Mouse (Mus musculus) heart, embryonic 11.5 days (tissue): ENCODE data around the gene Trp73. TPM values are rescaled to one million over a fixed set of nuclear protein-coding genes. Genes with fewer than 3 reads are reported as not detected.

Experiments used
- ATAC-seq: fragments of 200-750 bp; cut with Nextera tagmentation; replicated peaks from 2 replicates; pipeline ENCODE4 v1.8.0; 2017; ENCODE audit warnings: moderate library complexity; ENCODE audit not compliant: insufficient number of reproducible peaks, low FRiP score, low TSS enrichment
- H3K27ac ChIP-seq: fragments of 300-500 bp; sonication (generic); 2 replicates; pipeline ENCODE4 v1.5.1; 2014; ENCODE audit warnings: mild to moderate bottlenecking, low read depth, low read length
- H3K27me3 ChIP-seq: fragments of 300-500 bp; sonication (generic); 2 replicates; pipeline ENCODE4 v1.6.1; 2014; ENCODE audit warnings: mild to moderate bottlenecking, low read length, mixed read lengths; ENCODE audit not compliant: control insufficient read depth, insufficient read depth
- H3K36me3 ChIP-seq: fragments of 300-500 bp; sonication (generic); 2 replicates; pipeline ENCODE4 v1.6.1; 2014; ENCODE audit warnings: mild to moderate bottlenecking, low read length, moderate library complexity, mixed read lengths; ENCODE audit not compliant: control insufficient read depth, insufficient read depth
- H3K4me1 ChIP-seq: fragments of 300-500 bp; sonication (generic); 2 replicates; pipeline ENCODE4 v1.6.1; 2014; ENCODE audit warnings: low read length; ENCODE audit not compliant: control insufficient read depth, insufficient read depth
- H3K4me2 ChIP-seq: fragments of 300-500 bp; sonication (generic); 2 replicates; pipeline ENCODE4 v1.6.1; 2014; ENCODE audit warnings: mild to moderate bottlenecking, moderate library complexity
- H3K4me3 ChIP-seq: fragments of 300-500 bp; sonication (generic); 2 replicates; pipeline ENCODE4 v1.5.1; 2014; ENCODE audit warnings: low read depth, low read length
- H3K9ac ChIP-seq: fragments of 300-500 bp; sonication (generic); 2 replicates; pipeline ENCODE4 v1.6.1; 2014; ENCODE audit warnings: mild to moderate bottlenecking, low read depth, low read length, moderate library complexity
- H3K9me3 ChIP-seq: fragments of 300-500 bp; sonication (generic); replicated peaks from 2 replicates; pipeline ENCODE4 v1.6.1; 2016; ENCODE audit warnings: low read length; ENCODE audit not compliant: control insufficient read depth
- whole genome bisulfite sequencing: fragments of 180-500 bp; shearing (Covaris S2); extraction: QIAGEN DNeasy Blood & Tissue Kit; methylation state at CpG from one replicate; pipeline ENCODE4 v1.1.7; 2014; ENCODE audit not compliant: insufficient replicate concordance; 5-methylcytosine and 5-hydroxymethylcytosine counted together
- polyA plus RNA-seq: library from polyadenylated mRNA; unstranded; fragments of >200 nt; fragmentation: Nextera tagmentation; extraction: Ambion mirVana; gene quantifications from 2 replicates; pipeline ENCODE4 v1.2.1, GENCODE M21; 2014

Trp73 gene
- polyA plus RNA-seq, 1 experiment from 2014 or later, result not detected

DNA sequence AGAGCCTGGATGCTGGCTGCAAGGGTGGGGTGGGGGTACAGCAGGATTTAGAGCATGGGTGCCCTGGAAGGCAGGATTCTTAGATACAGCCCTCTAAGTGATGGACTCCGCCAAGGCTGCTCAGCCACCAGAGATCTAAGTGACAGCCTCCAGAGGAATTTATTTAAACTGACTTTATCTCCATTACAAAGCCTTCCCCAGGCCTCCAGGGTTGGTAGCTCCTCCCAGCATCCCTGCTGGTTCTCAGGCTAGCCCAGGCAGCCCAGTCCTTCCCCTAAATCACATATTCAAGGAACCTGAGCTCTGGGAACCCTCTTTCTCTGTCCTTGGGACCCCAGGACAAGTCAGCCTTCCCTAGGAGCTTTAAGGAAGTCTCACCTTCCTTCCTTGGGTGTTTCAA is 58.0 kb downstream of the Trp73 start:
- H3K4me2 ChIP-seq, result no peak overlapping the region
- H3K9me3 ChIP-seq, result no peaks in the 10 kb centered on the region
- ATAC-seq, result no peak
- no peak overlapping the region for H3K9ac ChIP-seq
- H3K27me3 ChIP-seq, result peaks cover 52% of the 10 kb centered on the region
- WGBS, result 5% methylated on average over 1 of the region's 1 CpGs
- no peaks in the 10 kb centered on the region; the same call in 1 of the 2 replicates for H3K4me1 ChIP-seq
- H3K4me3 ChIP-seq, result no peak overlapping the region
- H3K36me3 ChIP-seq, result no peaks in the 10 kb centered on the region
- H3K27ac ChIP-seq, result no peak overlapping the region

DNA sequence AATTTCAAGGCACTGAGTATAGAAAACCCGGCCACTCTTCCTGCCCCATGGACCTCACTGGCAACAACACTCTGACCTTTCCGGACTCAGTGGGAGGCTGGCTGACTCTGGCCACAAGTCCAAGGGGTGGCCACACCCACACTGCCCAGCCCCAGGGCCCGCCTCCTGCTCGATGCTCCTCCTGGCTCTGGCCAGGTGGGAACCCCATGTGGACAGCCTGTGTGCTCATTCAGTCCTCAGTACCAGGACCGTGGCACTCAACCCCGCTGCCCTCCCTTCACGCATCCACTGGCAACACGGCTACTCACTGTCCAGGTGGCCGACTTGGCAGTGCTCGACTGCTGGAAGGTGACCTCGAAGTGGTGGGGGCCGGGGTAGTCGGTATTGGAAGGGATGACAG is 59.0 kb downstream of the Trp73 start:
- peaks cover 54% of the 10 kb centered on the region for H3K27me3 ChIP-seq
- H3K4me2 ChIP-seq, result 0 out of 2 replicates have a peak overlapping the region, but pooled peaks have one; percentile 6
- WGBS, result 5% methylated on average over 13 of the region's 13 CpGs

DNA sequence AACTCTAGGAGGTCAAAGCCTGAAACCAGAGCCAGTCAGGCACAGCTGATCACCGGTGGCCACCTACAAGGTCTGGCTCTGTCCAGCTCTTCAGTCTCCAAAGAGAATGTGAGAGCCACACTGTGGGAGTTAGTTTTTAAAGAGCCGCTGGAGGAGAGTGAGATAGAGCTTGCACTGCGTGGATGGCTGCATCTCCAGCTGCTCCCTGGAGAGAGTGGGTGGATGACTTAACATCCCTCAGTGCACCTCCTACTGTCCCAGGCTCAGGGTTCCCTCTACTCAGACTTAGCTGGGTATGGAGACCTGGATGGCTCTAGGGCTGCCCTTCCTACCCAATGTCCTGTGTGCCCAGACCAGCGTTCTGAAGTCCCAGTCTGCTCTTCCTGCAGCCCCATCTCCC is 59.8 kb downstream of the Trp73 start:
- no peak overlapping the region for H3K9ac ChIP-seq
- no peaks in the 10 kb centered on the region; the same call in 1 of the 2 replicates for H3K4me1 ChIP-seq
- H3K9me3 ChIP-seq, result no peaks in the 10 kb centered on the region
- H3K36me3 ChIP-seq, result no peaks in the 10 kb centered on the region
- H3K27me3 ChIP-seq, result peaks cover 55% of the 10 kb centered on the region
- no peak overlapping the region for H3K4me2 ChIP-seq
- no peak overlapping the region for H3K4me3 ChIP-seq
- no peak for ATAC-seq
- no peak overlapping the region for H3K27ac ChIP-seq
- WGBS, result 48% methylated on average over 4 of the region's 4 CpGs

More for the DNA sequence above, 59.0 kb downstream of the Trp73 start:
- no peak for ATAC-seq
- H3K9me3 ChIP-seq, result no peaks in the 10 kb centered on the region
- H3K36me3 ChIP-seq, result no peaks in the 10 kb centered on the region
- H3K4me1 ChIP-seq, result no peaks in the 10 kb centered on the region; the same call in 1 of the 2 replicates
- H3K9ac ChIP-seq, result no peak overlapping the region
- no peak overlapping the region for H3K27ac ChIP-seq
- H3K4me3 ChIP-seq, result no peak overlapping the region

DNA sequence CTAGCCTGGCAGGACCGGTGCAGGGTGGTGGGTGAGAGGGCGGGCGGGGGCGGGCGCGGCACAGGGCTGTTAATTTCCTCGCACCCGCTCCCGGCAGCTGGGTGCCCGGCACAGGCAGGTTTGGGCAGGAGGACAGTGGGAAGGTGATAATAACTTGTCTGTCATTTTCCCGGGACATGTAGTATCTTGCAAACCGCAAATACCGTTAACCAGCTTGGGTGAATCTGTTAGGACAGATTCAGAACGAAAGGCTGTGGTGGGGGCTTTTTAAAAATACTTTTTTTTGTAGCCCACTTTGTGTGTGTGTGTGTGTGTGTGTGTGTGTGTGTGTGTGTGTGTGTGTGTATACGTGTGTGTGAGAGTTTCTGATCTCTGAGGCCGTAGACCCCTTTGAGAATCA is 68.1 kb downstream of the Trp73 start:
- no peak overlapping the region for H3K9ac ChIP-seq
- H3K4me3 ChIP-seq, result no peak overlapping the region
- no peaks in the 10 kb centered on the region for H3K36me3 ChIP-seq
- no peak overlapping the region for H3K4me2 ChIP-seq
- no peaks in the 10 kb centered on the region for H3K9me3 ChIP-seq
- peaks cover 53% of the 10 kb centered on the region for H3K27me3 ChIP-seq
- no peak for ATAC-seq
- no peak overlapping the region for H3K27ac ChIP-seq
- no peaks in the 10 kb centered on the region for H3K4me1 ChIP-seq
- WGBS, result 14% methylated on average over 13 of the region's 16 CpGs

DNA sequence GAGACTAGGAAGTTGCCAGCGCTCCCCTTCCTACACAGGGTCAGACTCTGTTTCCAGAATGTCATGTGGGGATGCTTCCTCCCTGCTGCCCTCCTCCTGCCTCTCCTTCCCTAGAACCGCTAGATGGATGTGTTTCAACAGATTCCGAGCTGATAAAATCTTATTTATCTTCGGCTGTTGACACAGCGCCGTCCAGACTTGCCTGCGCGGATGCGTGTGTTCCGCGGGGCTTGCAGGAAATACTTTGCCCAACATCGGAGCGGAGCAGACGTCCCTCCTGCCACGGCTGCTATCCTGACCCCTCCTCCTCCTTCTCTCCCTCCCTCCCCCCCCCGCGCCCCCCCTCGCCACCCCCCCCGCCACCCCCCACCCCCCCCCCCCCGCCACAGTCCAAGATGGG is 68.5 kb downstream of the Trp73 start:
- no peak for ATAC-seq
- Histone ChIP-seq H3K4me3 (no peak overlapping the region), H3K27me3 (peaks cover 52% of the 10 kb centered on the region), H3K4me2 (no peak overlapping the region), H3K36me3 (no peaks in the 10 kb centered on the region), H3K27ac (no peak overlapping the region), H3K9me3 (no peaks in the 10 kb centered on the region), H3K4me1 (no peaks in the 10 kb centered on the region), H3K9ac (no peak overlapping the region)
- 3% methylated on average over 15 of the region's 20 CpGs for WGBS

DNA sequence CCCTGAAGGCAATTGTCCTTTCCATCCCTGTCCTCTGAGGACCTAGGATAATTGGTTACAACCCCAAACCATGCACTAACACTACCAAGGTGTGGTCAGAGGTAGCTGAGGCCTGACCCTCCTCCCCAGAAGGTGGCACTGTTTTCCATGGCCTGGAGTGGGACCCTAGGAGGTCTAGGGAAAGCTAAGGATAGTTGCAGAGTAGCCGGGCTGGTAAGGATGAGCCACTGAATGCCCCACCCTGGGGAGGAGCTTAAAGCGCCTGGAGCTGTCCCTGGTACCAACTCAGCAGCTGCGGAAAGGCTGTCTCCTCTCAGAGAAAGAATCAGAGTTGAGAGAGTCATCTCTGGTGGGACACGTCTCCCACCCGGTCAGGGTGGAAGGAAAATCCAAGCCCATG is 69.1 kb downstream of the Trp73 start:
- H3K36me3 ChIP-seq, result no peaks in the 10 kb centered on the region
- H3K4me1 ChIP-seq, result no peaks in the 10 kb centered on the region
- H3K9me3 ChIP-seq, result no peaks in the 10 kb centered on the region
- no peak for ATAC-seq
- H3K27ac ChIP-seq, result no peak overlapping the region
- H3K27me3 ChIP-seq, result peaks cover 49% of the 10 kb centered on the region
- H3K4me3 ChIP-seq, result no peak overlapping the region
- no peak overlapping the region for H3K4me2 ChIP-seq
- 0% methylated on average over 5 of the region's 5 CpGs for WGBS
- no peak overlapping the region for H3K9ac ChIP-seq

DNA sequence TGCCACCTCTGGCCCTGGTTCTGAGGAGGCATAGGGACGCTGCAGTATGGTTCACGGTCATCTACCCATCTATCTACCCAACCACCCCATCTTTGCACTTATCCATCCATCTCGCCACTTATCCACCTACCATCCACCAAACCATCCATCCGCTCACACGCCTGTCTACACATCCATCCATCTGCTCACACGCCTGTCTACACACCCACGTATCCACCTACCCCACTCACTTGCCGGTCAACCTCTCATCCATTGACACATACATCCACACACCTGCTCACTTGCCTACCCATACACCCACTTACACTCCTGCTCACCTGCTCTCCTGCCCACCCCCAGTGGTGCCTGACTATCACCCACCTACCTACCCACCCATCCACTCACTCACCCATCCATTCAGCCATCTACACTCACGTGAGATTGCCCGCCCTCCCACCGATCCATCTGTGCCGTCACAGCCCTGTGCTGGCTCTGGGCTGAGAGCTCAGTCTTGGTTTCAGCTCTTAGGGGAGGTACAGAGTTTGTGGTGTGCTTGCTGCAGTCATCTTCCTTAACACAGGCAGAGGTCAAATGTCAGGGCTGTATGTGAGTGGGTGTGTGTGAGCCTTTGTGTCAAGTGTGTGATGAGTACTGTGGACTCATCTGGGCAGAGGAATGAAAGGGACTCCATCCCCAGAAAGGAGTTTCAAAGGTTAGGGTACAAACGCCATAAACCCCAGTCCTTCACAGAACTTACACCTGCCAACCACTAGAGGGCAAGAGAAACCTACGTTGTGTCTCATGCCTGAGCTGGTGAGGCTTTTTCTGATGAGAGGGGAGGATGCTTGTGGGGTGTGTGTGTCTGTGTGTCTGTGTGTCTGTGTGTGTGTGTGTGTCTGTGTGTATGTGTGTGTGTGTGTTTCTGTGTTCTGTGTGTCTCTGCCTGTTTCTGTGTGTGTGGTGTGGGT is 74.9 kb downstream of the Trp73 start:
- Histone ChIP-seq H3K9ac (no peak overlapping the region), H3K27me3 (peaks cover 23% of the 10 kb centered on the region), H3K36me3 (no peaks in the 10 kb centered on the region), H3K4me2 (no peak overlapping the region), H3K4me3 (no peak overlapping the region), H3K4me1 (no peaks in the 10 kb centered on the region), H3K27ac (no peak overlapping the region), H3K9me3 (no peaks in the 10 kb centered on the region)
- 55% methylated on average over 14 of the region's 14 CpGs for WGBS
- no peak; the same call in 1 of the 2 replicates for ATAC-seq

DNA sequence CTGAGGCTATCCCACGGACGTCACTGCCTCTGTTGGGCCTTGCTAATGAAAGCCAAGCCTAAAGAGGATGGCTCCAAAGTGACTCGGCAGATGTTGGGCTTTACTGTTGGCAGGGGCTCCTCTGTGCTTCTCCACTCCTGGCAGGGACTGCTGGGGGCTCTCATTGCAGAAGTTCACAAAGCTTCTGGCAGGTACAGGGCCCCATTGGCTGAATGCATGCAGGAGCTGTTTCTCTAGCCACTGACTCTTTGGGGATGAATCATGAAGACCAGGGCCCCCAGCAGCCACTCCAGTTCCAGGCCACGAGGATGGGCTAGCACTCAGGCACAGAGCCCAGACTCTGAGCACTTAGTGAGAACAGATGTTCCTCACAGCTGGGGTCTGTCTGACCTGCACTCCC is 82.3 kb downstream of the Trp73 start:
- no peak for ATAC-seq
- 51% methylated on average over 4 of the region's 4 CpGs for WGBS
- H3K4me2 ChIP-seq, result no peak overlapping the region
- no peaks in the 10 kb centered on the region for H3K36me3 ChIP-seq
- H3K27me3 ChIP-seq, result peaks cover 15% of the 10 kb centered on the region
- H3K4me1 ChIP-seq, result no peaks in the 10 kb centered on the region
- no peak overlapping the region for H3K9ac ChIP-seq
- H3K4me3 ChIP-seq, result no peak overlapping the region
- H3K9me3 ChIP-seq, result no peaks in the 10 kb centered on the region
- no peak overlapping the region for H3K27ac ChIP-seq

DNA sequence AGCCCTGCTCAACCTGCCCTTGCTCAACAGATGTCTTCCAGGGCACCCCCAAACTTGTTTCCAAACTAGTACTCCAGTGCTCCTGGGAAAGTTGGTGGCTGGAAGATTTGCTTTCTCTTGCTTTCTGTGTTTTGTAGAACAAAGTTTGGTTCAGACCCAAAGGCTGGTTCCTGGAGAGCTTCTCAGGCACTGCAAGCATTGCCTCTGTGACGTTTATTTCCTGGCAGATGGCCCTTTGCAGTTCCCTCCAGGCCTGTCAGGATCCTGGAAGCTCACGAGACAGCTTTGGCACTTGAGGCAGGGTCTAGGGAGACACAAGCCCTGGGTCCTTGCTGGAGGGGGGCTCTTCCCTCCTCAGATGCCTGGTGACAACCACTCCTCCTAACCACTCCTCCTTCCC is 83.3 kb downstream of the Trp73 start:
- peaks cover 11% of the 10 kb centered on the region for H3K27me3 ChIP-seq
- no peak overlapping the region for H3K4me3 ChIP-seq
- WGBS, result 37% methylated on average over 2 of the region's 2 CpGs
- ATAC-seq, result no peak
- no peak overlapping the region for H3K4me2 ChIP-seq
- no peak overlapping the region for H3K27ac ChIP-seq
- H3K9ac ChIP-seq, result no peak overlapping the region
- no peaks in the 10 kb centered on the region for H3K36me3 ChIP-seq
- no peaks in the 10 kb centered on the region for H3K4me1 ChIP-seq
- no peaks in the 10 kb centered on the region for H3K9me3 ChIP-seq
